Mouse (Mus musculus) A20 (cell line): ENCODE results near the gene Runx1.

ENCODE experiments used
- DNase-seq: peaks from one replicate; pipeline ENCODE4 v3.0.0-alpha.2; 2011; ENCODE audit warnings: low read depth, low spot score

Gene Runx1

DNA sequence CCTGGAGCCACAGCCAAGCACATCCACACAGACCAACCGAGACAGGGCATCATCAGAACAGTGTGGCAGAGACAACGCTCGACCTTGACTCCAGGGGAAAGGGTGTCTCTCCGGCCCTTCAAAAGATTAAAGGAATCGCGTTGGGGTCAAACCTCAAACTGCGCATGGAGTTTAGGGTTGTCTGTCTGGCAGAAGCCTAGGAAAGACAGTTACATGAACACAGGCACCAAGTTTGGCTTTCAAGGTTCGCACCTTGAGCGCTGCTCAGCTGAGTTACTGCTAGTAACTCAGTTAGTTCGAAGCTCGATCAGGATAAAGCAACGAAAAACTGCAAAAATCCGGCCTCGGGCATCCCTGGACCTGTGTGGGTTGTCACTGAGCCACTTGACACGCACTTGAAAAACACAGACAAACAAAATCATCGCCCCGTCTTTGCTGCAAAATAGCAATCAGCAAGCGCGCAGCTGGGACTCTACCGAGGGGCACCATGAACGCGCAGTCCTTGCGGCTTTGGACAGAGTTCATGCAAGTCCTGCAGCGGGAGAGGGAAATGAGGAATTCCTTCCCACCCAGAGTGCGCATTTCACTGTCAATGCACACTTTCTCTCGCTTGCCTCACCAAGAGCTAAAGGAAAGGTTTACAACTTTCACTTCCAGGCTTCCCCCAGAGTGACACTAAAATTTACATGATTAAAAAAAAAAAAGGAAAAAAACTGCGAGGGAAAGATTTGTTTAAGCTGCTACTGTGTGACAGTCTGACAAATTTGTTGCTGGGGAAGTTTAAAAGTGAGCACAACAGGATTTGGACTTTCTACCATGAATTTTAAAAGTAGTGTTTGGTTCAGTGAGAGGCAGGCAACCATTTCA, 126.2 kb downstream of the Runx1 start:
- DNase-seq, result no peak

DNA sequence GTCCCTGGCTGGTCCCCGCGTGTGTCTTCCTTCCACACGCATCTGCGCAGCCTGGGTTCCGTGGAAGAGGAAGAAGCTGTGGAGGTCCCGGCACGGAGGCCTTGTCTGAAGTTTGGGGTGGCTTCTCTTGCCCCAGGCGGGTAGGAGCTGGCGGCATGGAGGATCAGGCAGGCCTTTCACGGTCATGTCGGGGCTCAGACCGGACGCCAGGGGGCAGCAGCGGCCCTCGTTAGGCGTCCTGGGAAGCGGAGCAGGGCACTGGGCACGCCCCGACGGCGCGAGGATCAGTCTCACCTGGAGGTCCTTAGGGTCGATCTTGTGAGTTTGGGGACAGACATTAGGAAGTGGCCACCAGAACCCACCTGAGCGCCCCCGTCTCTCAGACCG, 127.3 kb downstream of the Runx1 start:
- peak; percentile 53 for DNase-seq

DNA sequence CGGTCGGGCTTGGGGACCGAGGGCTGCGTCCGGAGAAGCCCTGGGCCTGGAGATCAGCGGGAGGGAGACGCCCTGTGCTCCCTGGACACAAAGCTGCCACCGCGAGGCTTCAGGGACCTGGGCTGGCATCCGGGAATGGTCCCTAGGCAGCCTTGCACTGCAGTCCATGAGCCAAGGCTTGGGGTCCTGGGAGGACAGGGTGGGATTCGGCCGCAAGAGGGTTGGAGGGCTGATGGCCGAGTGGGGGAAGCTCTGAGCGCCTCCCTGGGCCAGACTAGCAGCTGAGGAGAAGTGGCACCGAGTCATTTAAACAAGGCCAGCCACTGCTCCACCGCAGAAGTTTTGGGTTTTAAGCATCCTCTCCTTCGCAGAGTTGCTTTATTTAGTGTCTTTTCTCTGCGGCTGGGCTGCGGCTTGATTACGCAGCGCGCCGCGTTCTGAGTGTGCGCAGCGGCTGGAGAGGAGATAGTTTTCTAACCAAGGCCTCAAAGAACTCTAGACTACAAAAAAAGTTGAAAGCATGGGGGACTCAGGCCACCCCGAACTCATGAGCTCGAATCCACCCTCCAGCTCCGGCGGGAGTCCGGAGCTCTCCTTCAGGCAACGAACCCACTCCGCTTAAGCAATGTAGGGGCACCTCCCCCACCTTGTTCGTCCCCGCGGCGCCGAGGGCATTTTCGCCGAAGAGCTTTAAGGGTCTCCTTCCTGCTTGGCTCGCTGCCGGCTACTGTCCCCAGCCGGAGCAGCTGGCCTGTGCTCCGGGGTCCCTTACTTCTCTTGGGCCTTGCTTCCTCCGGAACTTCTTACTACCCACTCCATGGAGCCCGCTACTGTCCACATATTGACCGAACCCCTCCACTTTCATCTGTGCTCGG, 128.0 kb downstream of the Runx1 start:
- DNase-seq, result no peak

DNA sequence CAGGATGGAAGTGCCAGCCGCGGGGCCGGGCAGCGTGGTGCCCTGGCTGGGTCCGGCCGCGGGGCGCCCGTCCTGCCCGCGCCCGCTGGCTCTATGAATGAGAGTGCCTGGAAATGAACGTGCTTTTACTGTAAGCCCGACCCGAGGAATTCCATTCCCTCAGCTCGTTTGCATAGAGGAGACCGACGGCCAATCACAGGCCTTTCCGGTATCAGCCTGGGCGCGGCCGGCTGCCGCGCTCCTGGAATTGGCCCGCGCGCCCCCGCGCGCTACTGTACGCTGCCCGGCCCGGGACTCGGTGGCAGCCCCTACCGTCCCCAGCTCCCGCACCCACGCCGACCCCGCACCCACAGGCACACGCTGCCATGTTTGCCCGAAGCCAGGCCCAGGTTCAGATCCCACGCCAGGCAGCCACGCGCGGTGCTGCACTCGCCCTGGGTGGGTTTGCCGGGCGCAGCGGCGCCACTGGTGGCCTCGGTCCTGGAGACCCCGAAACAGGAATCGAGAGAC, 128.7 kb downstream of the Runx1 start:
- DNase-seq, result peak; percentile 47

DNA sequence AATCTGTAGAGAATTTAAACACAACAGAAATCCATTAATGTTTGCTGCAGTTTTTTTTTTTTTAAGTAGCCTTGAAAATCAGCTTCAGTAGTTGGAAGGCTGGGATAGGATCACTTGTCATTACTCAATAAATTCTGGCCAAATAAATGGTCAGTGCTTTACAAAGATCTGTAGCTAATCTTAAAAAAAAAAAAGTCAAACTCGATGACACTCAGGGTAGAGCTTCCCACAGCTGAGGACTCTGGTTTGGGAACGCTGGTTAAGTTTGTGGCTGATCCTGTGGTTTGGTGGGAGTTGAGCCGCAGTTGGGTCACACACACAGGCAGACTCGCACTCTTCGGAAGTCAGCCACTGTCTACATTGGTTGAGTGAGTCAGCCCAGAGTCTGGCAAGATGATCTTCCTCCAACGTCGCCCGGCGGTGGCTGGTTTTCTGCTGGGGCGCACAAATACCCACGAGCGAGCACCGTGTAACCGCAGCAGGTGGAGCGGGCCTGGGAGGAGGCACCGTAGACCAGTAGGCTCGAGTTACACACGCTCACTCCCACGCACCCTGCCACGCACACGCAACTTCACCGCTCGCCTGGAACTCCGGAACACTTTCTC, 129.4 kb downstream of the Runx1 start:
- DNase-seq, result peak; percentile 20

DNA sequence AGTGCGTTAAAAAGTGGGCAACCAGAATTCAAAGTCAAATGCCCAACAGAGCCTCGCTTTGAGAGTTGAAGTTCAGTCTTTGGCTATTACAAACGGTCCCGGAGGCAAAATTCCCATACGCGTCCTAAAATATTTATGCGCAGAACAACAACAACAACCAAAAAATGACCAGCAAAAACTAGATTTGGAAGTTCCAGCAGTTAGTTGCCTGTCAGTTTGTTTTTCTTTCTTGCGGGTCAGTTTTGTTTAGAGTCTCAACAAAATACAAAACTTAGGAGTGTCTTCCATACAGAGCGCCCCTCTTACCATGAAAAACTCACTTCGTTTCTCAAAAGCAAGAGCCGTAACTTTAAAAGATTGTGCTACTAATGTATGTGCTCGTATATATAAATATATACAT, 130.0 kb downstream of the Runx1 start:
- no peak for DNase-seq

DNA sequence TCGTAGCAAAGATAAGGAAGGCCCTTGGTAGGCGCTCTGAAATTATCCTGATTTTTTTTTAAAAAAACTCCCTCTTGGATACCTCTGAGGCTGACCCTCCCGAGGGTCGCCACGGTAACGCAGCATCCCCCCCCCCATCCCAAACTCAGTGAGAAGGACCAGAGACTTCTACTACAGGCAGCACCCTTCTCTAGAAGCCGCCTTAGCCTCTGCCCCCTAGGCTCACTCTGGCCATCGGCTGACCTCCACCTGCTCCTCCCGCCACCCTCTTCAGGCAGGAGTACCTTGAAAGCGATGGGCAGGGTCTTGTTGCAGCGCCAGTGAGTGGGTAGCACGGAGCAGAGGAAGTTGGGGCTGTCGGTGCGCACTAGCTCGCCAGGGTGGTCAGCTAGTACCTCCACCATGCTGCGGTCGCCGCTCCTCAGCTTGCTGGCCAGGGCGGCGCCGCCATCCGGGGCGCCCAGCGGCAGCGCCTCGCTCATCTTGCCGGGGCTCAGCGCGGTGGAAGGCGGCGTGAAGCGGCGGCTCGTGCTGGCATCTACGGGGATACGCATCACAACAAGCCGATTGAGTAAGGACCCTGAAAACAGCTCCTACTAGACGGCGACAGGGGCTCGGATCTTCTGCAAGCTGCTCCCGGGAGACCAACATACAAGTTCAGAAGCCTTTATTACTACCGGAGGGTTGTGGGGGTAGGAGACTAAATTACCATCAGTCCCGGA, 130.6 kb downstream of the Runx1 start:
- no peak for DNase-seq

GRCm38 (mm10) chr16:92694496-92695106, 131.3 kb downstream of the Runx1 start:
- no peak for DNase-seq

- no peak for DNase-seq
Observed at GRCm38 (mm10) chr16:92690759-92691158, 135.2 kb downstream of the Runx1 start.

- DNase-seq, result no peak
Observed at GRCm38 (mm10) chr16:92688941-92689340, 137.0 kb downstream of the Runx1 start.

- no peak for DNase-seq
Observed at GRCm38 (mm10) chr16:92686978-92687377, 139.0 kb downstream of the Runx1 start.

DNA sequence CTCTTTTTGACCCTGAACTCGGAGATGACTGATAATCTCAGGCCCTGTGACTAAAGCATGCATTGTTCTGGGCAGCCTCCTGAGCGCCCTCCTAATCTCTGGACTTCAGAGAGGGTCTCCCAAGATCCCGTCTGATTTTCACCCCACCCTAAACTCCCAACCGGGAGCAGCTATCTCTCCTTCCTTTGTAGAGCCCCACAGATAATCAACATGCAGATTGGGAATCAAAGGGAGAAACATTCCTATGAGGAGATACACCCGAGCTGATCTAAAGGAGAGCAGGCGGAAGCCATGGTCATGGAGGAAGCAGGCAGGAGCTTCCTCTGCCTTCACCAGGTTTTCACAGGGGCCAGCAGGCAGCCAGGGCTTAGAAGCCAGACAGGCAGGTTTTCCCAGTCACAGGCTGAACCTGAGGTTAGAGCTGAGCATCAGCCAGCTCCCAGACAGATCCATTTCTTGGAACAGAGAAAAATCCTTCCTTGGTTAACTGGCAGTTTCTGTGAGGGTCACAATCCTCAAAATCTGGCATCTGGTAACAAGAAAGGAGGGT, 140.1 kb downstream of the Runx1 start:
- no peak for DNase-seq

GRCm38 (mm10) chr16:92684423-92685211, 141.3 kb downstream of the Runx1 start:
- no peak for DNase-seq

DNA sequence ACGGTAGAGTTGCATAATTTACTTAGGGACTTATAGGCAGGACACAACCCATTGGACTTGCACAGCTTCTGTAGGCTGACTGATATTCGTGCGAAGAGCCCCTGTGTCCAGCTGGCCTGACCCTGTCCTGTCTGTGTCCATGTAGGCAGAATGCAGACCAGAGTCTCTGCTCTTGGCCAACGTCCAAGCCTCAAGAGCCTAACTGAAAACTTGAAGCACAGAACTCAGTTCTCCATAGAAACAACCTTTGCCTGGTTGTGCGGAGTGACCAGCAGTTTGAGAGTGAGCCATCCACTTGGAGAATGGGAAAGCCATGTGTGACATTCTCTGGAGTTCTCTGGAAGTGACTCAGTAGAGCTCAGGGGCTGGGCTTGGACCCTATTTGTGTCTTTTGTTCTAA, 149.3 kb downstream of the Runx1 start:
- DNase-seq, result no peak

DNA sequence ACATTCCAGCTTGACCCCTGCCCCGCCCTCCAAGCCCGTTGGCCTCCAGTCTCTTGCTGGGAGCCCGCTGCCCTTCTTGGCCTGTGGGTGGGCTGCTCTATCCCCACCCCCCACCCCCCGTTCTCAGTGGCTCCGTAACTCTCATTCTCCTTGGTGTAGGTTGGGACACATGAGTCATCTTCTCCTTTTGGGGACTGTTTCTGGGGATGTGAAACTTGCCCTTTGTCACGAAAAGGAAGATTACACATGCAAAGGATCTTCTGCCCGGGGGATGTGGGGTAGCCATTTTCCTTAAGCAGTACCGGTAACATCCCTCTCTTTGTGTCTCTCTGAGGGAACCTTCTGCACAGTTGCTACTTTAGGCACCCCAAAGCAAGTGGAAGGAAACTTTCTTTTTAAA, 150.3 kb downstream of the Runx1 start:
- peak; percentile 37 for DNase-seq

DNA sequence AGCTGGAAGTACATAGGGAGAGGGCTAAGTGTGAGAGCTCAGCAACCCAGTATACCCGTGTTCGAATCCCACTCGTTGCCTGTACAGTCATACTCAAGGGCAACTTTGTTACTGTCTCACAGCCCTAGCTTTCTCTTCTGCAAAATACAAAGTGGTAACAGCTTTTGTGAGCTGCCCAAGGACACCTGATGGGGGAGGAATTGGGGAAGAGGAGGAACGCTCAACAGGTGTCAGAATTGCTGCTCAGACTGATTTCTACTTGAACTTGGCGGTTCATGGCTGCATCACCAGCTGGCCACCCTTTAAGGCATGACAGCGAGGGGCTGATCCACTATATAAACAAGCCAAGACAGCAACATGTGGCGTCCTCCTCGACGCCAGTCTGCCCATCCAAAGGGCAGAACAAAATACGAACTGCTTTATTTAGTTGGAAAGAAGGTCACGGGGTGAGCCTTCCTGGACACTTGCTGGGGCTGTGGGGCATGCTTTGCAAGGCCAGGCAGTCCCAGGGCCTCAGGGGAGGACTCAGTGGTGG, 151.0 kb downstream of the Runx1 start:
- DNase-seq, result peak; percentile 40

DNA sequence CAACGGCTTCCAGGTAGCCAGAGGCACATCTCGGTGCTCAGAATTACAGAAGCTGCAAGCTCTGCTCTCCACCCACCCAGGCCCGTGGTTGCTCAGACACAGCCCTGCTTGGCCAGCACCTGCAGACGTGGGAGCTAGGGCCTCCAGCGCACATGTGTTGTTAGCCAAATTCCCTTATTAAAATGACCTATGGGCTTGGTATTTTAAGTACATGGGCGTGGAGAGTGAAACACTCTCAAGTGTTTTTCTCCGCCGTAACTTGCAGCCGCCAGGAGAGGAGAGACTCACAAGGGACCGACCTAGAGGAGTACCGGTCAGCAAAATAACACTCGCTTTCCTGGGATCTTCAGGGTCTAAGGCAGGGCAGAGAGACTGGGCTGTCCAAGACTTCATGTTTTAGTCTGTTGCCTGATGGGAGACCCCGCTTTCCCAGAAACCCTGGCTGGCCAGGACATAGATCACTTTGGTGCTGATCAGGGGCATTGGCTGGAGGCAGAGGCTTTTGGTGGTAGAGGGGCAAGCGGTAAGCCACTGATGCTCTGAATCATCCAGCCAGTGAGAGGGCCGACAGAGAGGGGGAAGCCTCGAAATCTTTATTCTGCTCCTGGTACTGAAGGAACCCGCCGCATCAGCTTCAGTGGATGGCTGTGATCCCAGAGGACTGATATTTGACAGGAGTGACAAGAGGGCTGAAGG, 151.7 kb downstream of the Runx1 start:
- no peak for DNase-seq

- no peak for DNase-seq
Observed at GRCm38 (mm10) chr16:92668807-92669206, 157.1 kb downstream of the Runx1 start.

- DNase-seq, result no peak
Observed at GRCm38 (mm10) chr16:92661757-92662156, 164.2 kb downstream of the Runx1 start.
